Mouse (Mus musculus): ENCODE measurements around the gene Nfu1.
A peak's percentile ranks its signal among the peaks of the same experiment; 100 is the strongest.

DNA sequence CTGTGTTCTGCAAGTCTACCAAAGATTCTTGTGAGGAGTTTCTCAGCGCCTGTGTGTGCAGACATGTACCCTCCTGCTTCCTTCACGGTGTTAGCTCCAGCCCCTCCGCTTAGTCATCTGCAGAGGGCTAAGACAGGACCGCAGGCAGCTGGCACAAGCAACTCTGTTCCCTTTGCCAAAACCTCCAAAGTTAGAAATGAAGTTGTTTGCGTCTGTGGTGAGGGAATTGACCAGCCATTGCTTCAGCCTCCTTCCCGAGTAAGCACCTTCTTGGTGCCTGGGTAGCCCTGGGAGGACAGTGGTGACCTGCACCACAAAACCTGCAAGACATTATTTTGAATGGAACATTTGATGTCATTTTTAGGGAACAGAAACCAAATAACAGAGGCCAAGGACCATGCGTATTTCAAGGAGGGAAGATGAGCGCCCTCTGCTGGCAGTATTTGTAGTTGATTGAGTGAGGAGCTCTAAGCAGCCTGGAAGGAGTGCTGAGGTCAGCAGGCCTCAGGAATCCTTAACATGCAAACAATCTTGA, 6.4 kb upstream of the Nfu1 start:
- TF ChIP-seq POLR2A (IDR thresholded peaks at IDR 0.05; ENCODE audit: low read depth, low read length) = no peak
- TF ChIP-seq CTCF (conservative IDR thresholded peaks at IDR 0.05; ENCODE audit: insufficient read depth, insufficient read length, low read depth, low read length) = peak; percentile 78

All from kidney, adult 2 months (tissue).